Mouse (Mus musculus) myocyte (in vitro differentiated cells): ENCODE measurements around the gene Tanc1. TPM values are rescaled to one million over a fixed set of nuclear protein-coding genes. Genes with fewer than 3 reads are reported as not detected.

Source experiments
- H3K27me3 ChIP-seq: one replicate; pipeline ENCODE4 v1.6.1; 2011; ENCODE audit not compliant: control insufficient read depth, insufficient read depth, insufficient read length
- H3K36me3 ChIP-seq: one replicate; pipeline ENCODE4 v1.6.1; 2011; ENCODE audit not compliant: control insufficient read depth, insufficient read depth
- H3K4me2 ChIP-seq: one replicate; pipeline ENCODE4 v1.6.1; 2011; ENCODE audit warnings: low read depth, control low read depth
- H3K4me3 ChIP-seq: one replicate; pipeline ENCODE4 v1.5.1; 2011; ENCODE audit warnings: mild to moderate bottlenecking, control low read depth, moderate library complexity
- H3K79me2 ChIP-seq: one replicate; pipeline ENCODE4 v1.6.1; 2011; ENCODE audit not compliant: control insufficient read depth, insufficient read depth
- H3ac ChIP-seq: one replicate; pipeline ENCODE4 v1.6.1; 2011; ENCODE audit not compliant: control insufficient read depth, insufficient read length
- CEBPB ChIP-seq: IDR thresholded peaks from 2 replicates; pipeline ENCODE4 v1.6.1; 2011; ENCODE audit warnings: mild to moderate bottlenecking, moderate library complexity; ENCODE audit not compliant: poor library complexity, insufficient read depth, severe bottlenecking
- E2F4 ChIP-seq: IDR thresholded peaks from one replicate; pipeline ENCODE4 v1.6.1; 2011; ENCODE audit warnings: mild to moderate bottlenecking, control low read depth, moderate library complexity; ENCODE audit not compliant: insufficient read depth
- MAX ChIP-seq: IDR thresholded peaks from one replicate; pipeline ENCODE4 v1.6.1; 2011; ENCODE audit warnings: low read depth, mild to moderate bottlenecking, control low read depth
- MYOD1 ChIP-seq, 3 experiments: IDR thresholded peaks; one replicate each; pipeline ENCODE4 v1.6.1; 2011; ENCODE audit warnings: control low read depth in 2 of 3, low read depth in 2 of 3, mild to moderate bottlenecking in 2 of 3, moderate library complexity in 1 of 3; ENCODE audit not compliant: insufficient read length in 2 of 3, control insufficient read depth in 1 of 3
- MYOG ChIP-seq, 3 experiments: IDR thresholded peaks; one replicate each; pipeline ENCODE4 v1.6.1; 2011; ENCODE audit warnings: control low read depth in 2 of 3, low read depth in 2 of 3, mild to moderate bottlenecking in 2 of 3; ENCODE audit not compliant: insufficient read length in 2 of 3, control insufficient read depth in 1 of 3, insufficient read depth in 1 of 3
- POLR2A ChIP-seq: IDR thresholded peaks from one replicate; pipeline ENCODE4 v1.6.1; 2011; ENCODE audit warnings: low read depth, mild to moderate bottlenecking, control low read depth, moderate library complexity; ENCODE audit not compliant: insufficient read length
- POLR2AphosphoS2 ChIP-seq: IDR thresholded peaks from one replicate; pipeline ENCODE4 v1.6.1; 2011; ENCODE audit warnings: low read depth, control low read depth; ENCODE audit not compliant: insufficient read length
- REST ChIP-seq: IDR thresholded peaks from one replicate; pipeline ENCODE4 v1.6.1; 2011; ENCODE audit warnings: mild to moderate bottlenecking, control low read depth, moderate library complexity; ENCODE audit not compliant: insufficient read depth, insufficient read length
- SRF ChIP-seq: IDR thresholded peaks from one replicate; pipeline ENCODE4 v1.6.1; 2011; ENCODE audit warnings: low read depth; ENCODE audit not compliant: control insufficient read depth, insufficient read length
- TCF12 ChIP-seq: IDR thresholded peaks from one replicate; pipeline ENCODE4 v1.6.1; 2011; ENCODE audit warnings: mild to moderate bottlenecking, control low read depth; ENCODE audit not compliant: poor library complexity, insufficient read depth, severe bottlenecking
- TCF3 ChIP-seq: IDR thresholded peaks from one replicate; pipeline ENCODE4 v1.6.1; 2011; ENCODE audit warnings: low read depth, control low read depth; ENCODE audit not compliant: insufficient read length
- USF1 ChIP-seq: IDR thresholded peaks from one replicate; pipeline ENCODE4 v1.6.1; 2011; ENCODE audit warnings: low read depth, mild to moderate bottlenecking, control low read depth, moderate library complexity
- polyA plus RNA-seq: library from polyadenylated mRNA; unstranded; fragments of >200 nt; fragmentation: generic; extraction: Trizol; gene quantifications from one replicate; pipeline ENCODE4 v1.2.1, GENCODE M21; 2012; ENCODE audit warnings: missing spikeins

Tanc1 gene
- polyA plus RNA-seq, 1 experiment, result 24.7 TPM

- peaks cover 5% of the 10 kb centered on the region for H3K36me3 ChIP-seq
- no peak overlapping the region for H3K4me3 ChIP-seq
- no peaks in the 10 kb centered on the region for H3K79me2 ChIP-seq
- no peaks in the 10 kb centered on the region for H3K27me3 ChIP-seq
- no peak overlapping the region for H3K4me2 ChIP-seq
- no peak overlapping the region for H3ac ChIP-seq
- TF ChIP-seq MAX, result no peak
- no peak for TF ChIP-seq SRF
- TF ChIP-seq MYOD1 (IDR thresholded peaks at IDR 0.05; ENCODE audit: control insufficient read depth in 1 of 3, insufficient read length in 2 of 3, low read depth in 2 of 3), result no peak
- TF ChIP-seq TCF3, result no peak
- TF ChIP-seq E2F4, result no peak
- TF ChIP-seq MYOG (IDR thresholded peaks at IDR 0.05; ENCODE audit: control insufficient read depth in 1 of 3, insufficient read depth in 1 of 3, insufficient read length in 2 of 3, low read depth in 2 of 3), result no peak
- TF ChIP-seq CEBPB, result no peak
- no peak for TF ChIP-seq POLR2A
- TF ChIP-seq REST, result no peak
- no peak for TF ChIP-seq USF1
- TF ChIP-seq POLR2AphosphoS2, result no peak
- TF ChIP-seq TCF12, result no peak
Observed at GRCm38 (mm10) chr2:59852916-59853315, 241.1 kb downstream of the Tanc1 start.

- no peak overlapping the region for H3K4me3 ChIP-seq
- no peaks in the 10 kb centered on the region for H3K79me2 ChIP-seq
- H3K36me3 ChIP-seq, result peaks cover 5% of the 10 kb centered on the region
- H3K27me3 ChIP-seq, result no peaks in the 10 kb centered on the region
- no peak overlapping the region for H3ac ChIP-seq
- TF ChIP-seq POLR2AphosphoS2 (peak; percentile 59), REST (no peak)
- H3K4me2 ChIP-seq, result no peak overlapping the region
Observed at GRCm38 (mm10) chr2:59853543-59853942, 241.7 kb downstream of the Tanc1 start.

- no peak overlapping the region for H3K4me3 ChIP-seq
- peaks cover 7% of the 10 kb centered on the region for H3K36me3 ChIP-seq
- no peak overlapping the region for H3ac ChIP-seq
- no peak overlapping the region for H3K4me2 ChIP-seq
- H3K27me3 ChIP-seq, result no peaks in the 10 kb centered on the region
- H3K79me2 ChIP-seq, result no peaks in the 10 kb centered on the region
- TF ChIP-seq REST (no peak), MAX (no peak), SRF (no peak), TCF12 (no peak), TCF3 (no peak), MYOD1 (IDR thresholded peaks at IDR 0.05; ENCODE audit: control insufficient read depth in 1 of 3, insufficient read length in 2 of 3, low read depth in 2 of 3) (no peak), POLR2A (no peak), USF1 (no peak), POLR2AphosphoS2 (no peak), CEBPB (no peak), MYOG (IDR thresholded peaks at IDR 0.05; ENCODE audit: control insufficient read depth in 1 of 3, insufficient read depth in 1 of 3, insufficient read length in 2 of 3, low read depth in 2 of 3) (no peak), E2F4 (no peak)
Observed at GRCm38 (mm10) chr2:59854363-59854762, 242.5 kb downstream of the Tanc1 start.

- Histone ChIP-seq H3K4me3 (no peak overlapping the region), H3K79me2 (no peaks in the 10 kb centered on the region), H3ac (no peak overlapping the region), H3K4me2 (no peak overlapping the region), H3K36me3 (peaks cover 9% of the 10 kb centered on the region), H3K27me3 (no peaks in the 10 kb centered on the region)
- TF ChIP-seq SRF (no peak), POLR2A (no peak), TCF12 (no peak), REST (no peak), E2F4 (no peak), MYOG (IDR thresholded peaks at IDR 0.05; ENCODE audit: control insufficient read depth in 1 of 3, insufficient read depth in 1 of 3, insufficient read length in 2 of 3, low read depth in 2 of 3) (no peak), POLR2AphosphoS2 (no peak), CEBPB (no peak), TCF3 (no peak), MAX (no peak), USF1 (no peak), MYOD1 (IDR thresholded peaks at IDR 0.05; ENCODE audit: control insufficient read depth in 1 of 3, insufficient read length in 2 of 3, low read depth in 2 of 3) (no peak)
Observed at GRCm38 (mm10) chr2:59862618-59863017, 250.8 kb downstream of the Tanc1 start.

GRCm38 (mm10) chr2:59870526-59870925, 258.7 kb downstream of the Tanc1 start:
- TF ChIP-seq MYOD1 (IDR thresholded peaks at IDR 0.05; ENCODE audit: control insufficient read depth in 1 of 3, insufficient read length in 2 of 3, low read depth in 2 of 3) (no peak), POLR2A (no peak), MYOG (IDR thresholded peaks at IDR 0.05; ENCODE audit: control insufficient read depth in 1 of 3, insufficient read depth in 1 of 3, insufficient read length in 2 of 3, low read depth in 2 of 3) (no peak), USF1 (no peak)
- no peak overlapping the region for H3K4me2 ChIP-seq
- H3K4me3 ChIP-seq, result no peak overlapping the region
- no peaks in the 10 kb centered on the region for H3K79me2 ChIP-seq
- no peaks in the 10 kb centered on the region for H3K27me3 ChIP-seq
- H3ac ChIP-seq, result no peak overlapping the region
- no peaks in the 10 kb centered on the region for H3K36me3 ChIP-seq
